ENCODE assay signal across 16 mouse cellular contexts in genomic region chr12:76587357-76587756, GRCm38 (mm10).
"Had no signal": no experiment of that assay in that cellular context is flagged by ENCODE, and none has a peak within 500 bp of the region (broad histone marks: within the 10 kb centered on the region; RNA-seq: fewer than 3 reads in every experiment).

No protein-coding gene starts in this region.

- H3K9ac ChIP-seq: neural tube, embryonic 13.5 days; neural tube, embryonic 15.5 days; stomach, embryonic 15.5 days had no signal

- H3K4me3 ChIP-seq: neural tube, embryonic 13.5 days; neural tube, embryonic 15.5 days; stomach, embryonic 15.5 days had no signal

- H3K27ac ChIP-seq: neural tube, embryonic 13.5 days; neural tube, embryonic 15.5 days; stomach, embryonic 15.5 days; stomach, postnatal 0 days had no signal

- H3K36me3 ChIP-seq: neural tube, embryonic 13.5 days; neural tube, embryonic 15.5 days; stomach, embryonic 15.5 days had no signal

- DNase-seq: retina, postnatal 1 day; right cerebral cortex, adult 18-20 months; right cerebral cortex, postnatal 14 days; right cerebral cortex, postnatal 25 days; right cerebral cortex, postnatal 4 days; spleen, adult 18-20 months; thymus, adult 18-20 months; thymus, adult 2 months; thymus, postnatal 14 days; thymus, postnatal 25 days; thymus, postnatal 36 days; thymus, postnatal 4 days had no signal

- H3K27me3 ChIP-seq: neural tube, embryonic 13.5 days; neural tube, embryonic 15.5 days; stomach, embryonic 15.5 days had no signal
